Mouse (Mus musculus) ovary, adult 10 weeks (tissue): ENCODE results near the gene B3galnt1. TPM values are rescaled to one million over a fixed set of nuclear protein-coding genes. Genes with fewer than 3 reads are reported as not detected.

Experiments used
- polyA plus RNA-seq: library from polyadenylated mRNA; stranded (reverse); fragments of 350-450 nt; fragmentation: Illumina TruSeq; extraction: RNeasy Lipid Tissue Mini Kit (QIAGEN cat#74804); gene quantifications from one replicate; pipeline ENCODE4 v1.2.3, GENCODE M21; 2014

Gene B3galnt1
- 101 TPM for polyA plus RNA-seq

DNA sequence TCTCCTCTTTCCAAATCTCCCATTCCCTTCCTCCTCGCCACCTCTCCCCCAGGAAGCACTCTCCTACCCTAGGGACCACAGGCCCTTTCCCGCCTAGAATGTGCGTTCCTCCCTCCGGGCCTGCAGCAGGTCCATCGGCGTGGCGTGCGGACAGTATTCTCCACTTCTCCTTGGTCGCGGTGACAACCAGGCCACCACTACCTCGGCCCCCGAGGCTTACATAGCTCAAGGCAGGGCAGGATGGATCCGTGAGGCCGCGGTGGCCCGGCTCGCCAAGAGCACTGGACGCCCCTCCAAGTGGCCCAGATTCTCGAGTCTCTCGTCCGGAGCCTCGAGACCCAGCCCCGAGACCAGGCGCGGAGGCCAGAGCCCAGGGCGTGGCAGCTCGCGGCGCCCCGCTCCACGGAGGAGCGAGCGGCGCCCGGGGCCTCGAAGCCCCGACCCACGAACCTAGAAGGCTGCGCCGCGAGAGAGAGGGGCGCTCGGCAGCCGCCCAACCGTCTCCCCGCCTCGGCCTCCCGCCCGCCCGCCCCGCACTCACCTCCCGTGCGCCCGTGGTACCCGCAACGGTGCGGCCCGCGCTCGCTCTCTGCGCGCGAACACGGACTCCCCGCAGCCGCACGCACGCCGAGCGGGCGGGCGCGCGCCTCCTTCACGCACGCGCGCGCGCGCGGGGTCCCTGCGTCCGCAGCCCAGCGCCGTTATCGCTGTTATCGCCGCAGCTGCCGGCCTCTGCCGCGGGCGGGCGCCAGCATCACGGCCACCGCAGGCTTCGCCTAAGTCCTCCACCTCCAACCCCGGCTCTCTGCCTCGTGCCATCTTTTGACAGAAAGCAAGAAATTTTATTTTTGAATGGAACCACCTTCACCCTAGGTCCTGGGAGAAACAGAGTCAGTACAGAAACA lies at the start of gene B3galnt1:
TSS of gene B3galnt1 (minus strand) at position 700 of the 905 bp plus-strand sequence.

Other genes starting within 250 kb of the B3galnt1 start
- gene Nmd3, start 123.0 kb upstream of the B3galnt1 start, polyA plus RNA-seq: 214 TPM